Mouse (Mus musculus) stomach, embryonic 16.5 days (tissue): Measurements from ENCODE around the gene Flywch1. TPM values are rescaled to one million over a fixed set of nuclear protein-coding genes. Genes with fewer than 3 reads are reported as not detected.

ENCODE experiments used
- ATAC-seq: fragments of 200-750 bp; cut with Nextera tagmentation; 2 replicates; pipeline ENCODE4 v1.8.0; 2017; ENCODE audit warnings: moderate number of reproducible peaks, moderate TSS enrichment; ENCODE audit not compliant: insufficient read depth, low FRiP score
- H3K27ac ChIP-seq: fragments of 300-500 bp; sonication (generic); 2 replicates; pipeline ENCODE4 v1.5.1; 2014; ENCODE audit warnings: low read length
- H3K27me3 ChIP-seq: fragments of 300-500 bp; sonication (generic); 2 replicates; pipeline ENCODE4 v1.6.1; 2014; ENCODE audit warnings: low read length, control low read depth, mixed read lengths; ENCODE audit not compliant: control insufficient read depth, insufficient read depth
- H3K36me3 ChIP-seq: fragments of 300-500 bp; sonication (generic); 2 replicates; pipeline ENCODE4 v1.6.1; 2014; ENCODE audit warnings: low read length; ENCODE audit not compliant: control insufficient read depth, insufficient read depth
- H3K4me1 ChIP-seq: fragments of 300-500 bp; sonication (generic); 2 replicates; pipeline ENCODE4 v1.6.1; 2014; ENCODE audit warnings: low read length, control low read depth, mixed read lengths; ENCODE audit not compliant: control insufficient read depth, insufficient read depth
- H3K4me2 ChIP-seq: fragments of 300-500 bp; sonication (generic); 2 replicates; pipeline ENCODE4 v1.6.1; 2014; ENCODE audit warnings: low read depth, low read length, mixed read lengths
- H3K4me3 ChIP-seq: fragments of 300-500 bp; sonication (generic); replicated peaks from 2 replicates; pipeline ENCODE4 v1.5.1; 2014; ENCODE audit warnings: mild to moderate bottlenecking, low read length
- H3K9ac ChIP-seq: fragments of 300-500 bp; sonication (generic); 2 replicates; pipeline ENCODE4 v1.6.1; 2014; ENCODE audit warnings: low read length
- H3K9me3 ChIP-seq: fragments of 300-500 bp; sonication (generic); replicated peaks from 2 replicates; pipeline ENCODE4 v1.6.1; 2016; ENCODE audit warnings: low read length, control low read depth; ENCODE audit not compliant: control insufficient read depth
- WGBS: fragments of 180-500 bp; shearing (Covaris S2); extraction: QIAGEN DNeasy Blood & Tissue Kit; methylation state at CpG from one replicate; pipeline ENCODE4 v1.1.7; 2014; 5-methylcytosine and 5-hydroxymethylcytosine counted together
- polyA plus RNA-seq: library from polyadenylated mRNA; unstranded; fragments of >200 nt; fragmentation: Nextera tagmentation; extraction: Ambion mirVana; gene quantifications from 2 replicates; pipeline ENCODE4 v1.2.1, GENCODE M21; 2015

The Flywch1 gene
- polyA plus RNA-seq, 1 experiment from 2014 or later = 47.0 TPM

DNA sequence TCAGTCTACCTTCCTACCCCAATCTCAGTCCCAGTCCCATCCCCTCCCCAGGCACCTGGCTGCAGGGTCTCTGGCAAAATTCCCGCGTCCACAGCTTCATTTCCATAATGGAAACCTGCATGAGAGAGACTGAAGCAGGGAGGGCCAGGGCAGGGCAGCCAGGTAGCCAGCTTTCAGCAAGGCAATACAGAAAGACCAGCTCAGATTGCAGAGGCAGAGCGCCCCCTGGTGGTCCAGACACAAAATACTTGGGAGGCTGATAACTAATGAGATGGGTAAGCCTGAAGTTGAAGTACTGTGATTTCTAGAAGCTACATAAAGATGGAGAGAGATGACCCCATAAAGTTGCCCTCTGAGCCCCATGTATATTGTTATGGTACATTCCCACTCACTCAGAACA is 65.2 kb downstream of the Flywch1 start:
- no peak overlapping the region for H3K4me3 ChIP-seq
- H3K4me2 ChIP-seq = no peak overlapping the region
- H3K9me3 ChIP-seq = no peaks in the 10 kb centered on the region
- H3K4me1 ChIP-seq = no peaks in the 10 kb centered on the region
- ATAC-seq = peak; percentile 49; the same call in 1 of the 2 replicates
- no peak overlapping the region; the same call in 1 of the 2 replicates for H3K9ac ChIP-seq
- H3K36me3 ChIP-seq = no peaks in the 10 kb centered on the region
- no peak overlapping the region for H3K27ac ChIP-seq
- 4% methylated on average over 3 of the region's 3 CpGs for WGBS
- peaks cover under 1% of the 10 kb centered on the region; the same call in 1 of the 2 replicates for H3K27me3 ChIP-seq

DNA sequence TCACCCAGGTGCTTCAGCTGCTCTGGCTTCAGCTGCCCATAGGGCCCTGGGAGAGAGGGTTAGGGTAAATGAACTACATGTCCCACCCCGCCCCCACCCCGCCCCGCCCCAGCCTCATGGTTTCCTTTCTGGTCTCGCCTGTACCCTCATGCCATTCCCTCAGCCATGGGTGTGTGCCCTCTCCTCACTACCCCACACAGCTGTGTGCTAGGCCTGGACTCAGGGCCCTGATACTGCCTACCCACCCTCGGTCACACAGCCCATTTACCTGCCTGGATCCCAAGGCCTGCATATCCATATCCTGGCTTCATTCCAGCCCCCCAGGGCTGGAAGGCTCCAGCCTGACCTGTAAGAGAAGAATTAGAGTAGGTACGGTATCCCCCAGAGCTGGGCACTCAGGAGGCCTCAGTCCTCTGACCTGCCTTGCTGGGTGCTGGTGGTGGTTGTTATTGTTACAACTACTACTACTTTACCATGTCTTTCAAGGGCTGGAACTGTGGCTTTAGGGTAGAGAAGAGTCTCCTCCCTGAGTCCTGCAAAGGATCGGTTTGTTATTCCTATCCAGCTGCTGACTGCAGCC is 65.8 kb downstream of the Flywch1 start:
- 70% methylated on average over 7 of the region's 7 CpGs for WGBS
- ATAC-seq = no peak

DNA sequence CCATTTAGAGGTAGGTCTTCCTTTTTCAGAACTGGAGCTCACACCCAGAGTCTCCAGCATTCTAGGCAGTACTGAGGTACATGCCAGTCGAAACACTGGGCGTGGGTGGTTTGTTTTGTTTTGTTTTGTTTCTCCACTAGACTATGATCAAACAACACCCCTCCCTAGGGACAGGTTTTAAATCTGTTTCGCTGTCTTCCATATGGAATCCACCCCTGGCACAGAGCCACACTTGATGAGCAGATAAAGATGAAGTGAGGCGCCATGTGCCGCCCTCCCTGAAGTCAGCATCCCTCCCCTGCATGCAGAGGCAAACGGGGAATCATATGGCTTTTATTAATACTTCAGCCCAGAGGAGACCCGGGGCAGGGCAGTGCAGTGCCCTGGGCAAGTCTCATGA is 66.7 kb downstream of the Flywch1 start:
- no peak for ATAC-seq
- no peak overlapping the region for H3K27ac ChIP-seq
- no peak overlapping the region for H3K4me2 ChIP-seq
- H3K4me1 ChIP-seq = 0 out of 2 replicates have a peak, but pooled peaks cover 3% of the 10 kb centered on the region
- no peak overlapping the region for H3K4me3 ChIP-seq
- peaks cover 7% of the 10 kb centered on the region; the same call in 1 of the 2 replicates for H3K27me3 ChIP-seq
- H3K9me3 ChIP-seq = no peaks in the 10 kb centered on the region
- H3K36me3 ChIP-seq = no peaks in the 10 kb centered on the region
- no peak overlapping the region for H3K9ac ChIP-seq
- 45% methylated on average over 7 of the region's 7 CpGs for WGBS

More for the DNA sequence above, 65.8 kb downstream of the Flywch1 start:
- H3K27me3 ChIP-seq = peaks cover 6% of the 10 kb centered on the region; the same call in 1 of the 2 replicates
- H3K9ac ChIP-seq = no peak overlapping the region
- H3K9me3 ChIP-seq = no peaks in the 10 kb centered on the region
- H3K4me1 ChIP-seq = no peaks in the 10 kb centered on the region
- H3K27ac ChIP-seq = no peak overlapping the region
- H3K36me3 ChIP-seq = no peaks in the 10 kb centered on the region
- H3K4me2 ChIP-seq = no peak overlapping the region
- no peak overlapping the region for H3K4me3 ChIP-seq

DNA sequence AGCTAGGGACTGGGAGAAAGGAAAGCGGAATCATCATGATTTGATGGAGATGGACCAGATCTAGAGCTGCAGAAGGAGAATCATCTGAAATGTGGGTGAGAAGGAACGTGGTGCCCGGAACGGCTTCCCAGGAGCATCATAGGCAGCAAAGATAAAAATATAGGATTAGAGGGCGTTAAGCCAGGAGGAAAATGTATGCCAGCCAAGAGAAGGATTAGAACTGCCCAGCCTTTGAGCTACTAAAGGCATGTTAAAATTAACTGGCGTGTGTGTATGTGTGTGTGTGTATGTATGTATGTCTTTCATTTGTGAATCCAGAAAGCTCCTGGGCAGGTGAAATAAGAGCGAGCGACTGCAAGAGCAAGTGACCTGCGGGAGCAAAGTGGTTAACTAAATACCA is 68.1 kb downstream of the Flywch1 start:
- Histone ChIP-seq H3K4me3 (no peak overlapping the region), H3K9ac (no peak overlapping the region), H3K36me3 (no peaks in the 10 kb centered on the region), H3K27me3 (peaks cover 10% of the 10 kb centered on the region; the same call in 1 of the 2 replicates), H3K4me1 (peaks cover 5% of the 10 kb centered on the region; the same call in 1 of the 2 replicates), H3K4me2 (no peak overlapping the region), H3K9me3 (no peaks in the 10 kb centered on the region), H3K27ac (no peak overlapping the region)
- 81% methylated on average over 9 of the region's 9 CpGs for WGBS
- no peak for ATAC-seq

Other genes with a start within 250 kb of the Flywch1 start
- 15.1 and 17.2 TPM in 2 replicates for gene Zfp213, start 207.4 kb downstream of the Flywch1 start, polyA plus RNA-seq
- 11.5 and 11.8 TPM in 2 replicates for gene Zfp13, start 172.1 kb downstream of the Flywch1 start, polyA plus RNA-seq
- gene Zscan10, start 170.7 kb downstream of the Flywch1 start, polyA plus RNA-seq = 0.15 TPM in 1 of 2 replicates, not detected in the other
- gene Mmp25, start 126.3 kb downstream of the Flywch1 start, polyA plus RNA-seq = 0.74 and 0.79 TPM in 2 replicates
- gene Bicdl2, start 111.1 kb downstream of the Flywch1 start, polyA plus RNA-seq = 19.6 and 26.1 TPM in 2 replicates
- 93.1 and 112 TPM in 2 replicates for gene Hcfc1r1, start 98.0 kb downstream of the Flywch1 start, polyA plus RNA-seq
- 37.0 and 38.5 TPM in 2 replicates for gene Thoc6, start 97.7 kb downstream of the Flywch1 start, polyA plus RNA-seq
- 24.1 and 26.6 TPM in 2 replicates for gene Tnfrsf12a, start 94.1 kb downstream of the Flywch1 start, polyA plus RNA-seq
- gene Cldn6, start 92.4 kb downstream of the Flywch1 start, polyA plus RNA-seq = 69.6 and 70.6 TPM in 2 replicates
- gene Cldn9, start 87.6 kb downstream of the Flywch1 start, polyA plus RNA-seq = 1.3 and 2.2 TPM in 2 replicates
- gene 1520401A03Rik, start 48.8 kb downstream of the Flywch1 start, polyA plus RNA-seq = 0.23 TPM in 1 of 2 replicates, not detected in the other
- 40.9 and 43.3 TPM in 2 replicates for gene Pkmyt1, start 45.3 kb downstream of the Flywch1 start, polyA plus RNA-seq
- gene Paqr4, start 30.7 kb downstream of the Flywch1 start, polyA plus RNA-seq = 25.4 and 28.4 TPM in 2 replicates
- 0.45 and 0.67 TPM in 2 replicates for gene Kremen2, start 25.8 kb downstream of the Flywch1 start, polyA plus RNA-seq
- 19.4 and 19.8 TPM in 2 replicates for gene Flywch2, start 14.5 kb upstream of the Flywch1 start, polyA plus RNA-seq
- 334 and 350 TPM in 2 replicates for gene Srrm2, start 18.9 kb upstream of the Flywch1 start, polyA plus RNA-seq
- 906 and 920 TPM in 2 replicates for gene Elob, start 57.5 kb upstream of the Flywch1 start, polyA plus RNA-seq
- 0.21 TPM in 1 of 2 replicates, not detected in the other for gene Prss33, start 64.5 kb upstream of the Flywch1 start, polyA plus RNA-seq
- 7.8 and 10.4 TPM in 2 replicates for gene Prss32, start 72.3 kb upstream of the Flywch1 start, polyA plus RNA-seq
- gene Prss41, start 72.6 kb upstream of the Flywch1 start, polyA plus RNA-seq = 2.6 and 3.3 TPM in 2 replicates
- gene Prss21, start 96.5 kb upstream of the Flywch1 start, polyA plus RNA-seq = not detected in 2 replicates
- not detected in 2 replicates for gene Dcpp1, start 109.3 kb upstream of the Flywch1 start, polyA plus RNA-seq
- not detected in 2 replicates for gene Dcpp2, start 109.3 kb upstream of the Flywch1 start, polyA plus RNA-seq
- not detected in 2 replicates for gene Dcpp3, start 145.9 kb upstream of the Flywch1 start, polyA plus RNA-seq
- not detected in 2 replicates for gene Sbp, start 170.1 kb upstream of the Flywch1 start, polyA plus RNA-seq
- not detected in 2 replicates for gene Sbpl, start 183.7 kb upstream of the Flywch1 start, polyA plus RNA-seq
- 0.18 and 0.21 TPM in 2 replicates for gene Prss30, start 209.0 kb upstream of the Flywch1 start, polyA plus RNA-seq
- gene Prss22, start 226.5 kb upstream of the Flywch1 start, polyA plus RNA-seq = 4.2 and 6.7 TPM in 2 replicates